Mouse (Mus musculus) embryonic facial prominence, embryonic 10.5 days (tissue): Measurements from ENCODE around the gene Pdhb. TPM values are rescaled to one million over a fixed set of nuclear protein-coding genes. Genes with fewer than 3 reads are reported as not detected.
A peak's percentile ranks its signal among the peaks of the same experiment; 100 is the strongest.

Source experiments
- DNase-seq: peaks from one replicate; pipeline ENCODE4 v3.0.0-alpha.2; 2017; ENCODE audit warnings: low spot score
- H3K27ac ChIP-seq: fragments of 300-500 bp; sonication (generic); replicated peaks from 2 replicates; pipeline ENCODE4 v1.5.1; 2016; ENCODE audit warnings: mild to moderate bottlenecking
- H3K27me3 ChIP-seq: fragments of 300-500 bp; sonication (generic); replicated peaks from 2 replicates; pipeline ENCODE4 v1.6.1; 2016; ENCODE audit warnings: low read depth, mild to moderate bottlenecking; ENCODE audit not compliant: poor library complexity, severe bottlenecking
- H3K36me3 ChIP-seq: fragments of 300-500 bp; sonication (generic); replicated peaks from 2 replicates; pipeline ENCODE4 v1.6.1; 2016; ENCODE audit warnings: mild to moderate bottlenecking, moderate library complexity
- H3K4me1 ChIP-seq: fragments of 300-500 bp; sonication (generic); 2 replicates; pipeline ENCODE4 v1.6.1; 2016
- H3K4me3 ChIP-seq: fragments of 300-500 bp; sonication (generic); 2 replicates; pipeline ENCODE4 v1.5.1; 2016; ENCODE audit warnings: mild to moderate bottlenecking, moderate library complexity
- H3K9me3 ChIP-seq: fragments of 300-500 bp; sonication (generic); 2 replicates; pipeline ENCODE4 v1.6.1; 2016; ENCODE audit warnings: mild to moderate bottlenecking
- WGBS: fragments of 180-500 bp; shearing (Covaris S2); methylation state at CpG from one replicate; pipeline ENCODE4 v1.1.7; 2016; 5-methylcytosine and 5-hydroxymethylcytosine counted together
- polyA plus RNA-seq: library from polyadenylated mRNA; unstranded; fragments of >200 nt; fragmentation: Nextera tagmentation; extraction: Ambion mirVana; gene quantifications from 2 replicates; pipeline ENCODE4 v1.2.1, GENCODE M21; 2016

Pdhb gene
- 200 and 214 TPM in 2 replicates for polyA plus RNA-seq

GRCm38 (mm10) chr14:8172507-8173410 lies at the start of gene Pdhb:
Gene Pdhb (minus strand): TSS chr14:8173025.
- peak; percentile 99 for DNase-seq
- Histone ChIP-seq H3K27me3 (no peaks in the 10 kb centered on the region), H3K4me3 (peak within 1 kb of the TSS; percentile 96), H3K9me3 (no peaks in the 10 kb centered on the region), H3K4me1 (peaks cover 11% of the 10 kb centered on the region), H3K27ac (peak within 1 kb of the TSS; percentile 95), H3K36me3 (peaks cover 34% of the 10 kb centered on the region)
- under 1% methylated on average over 64 of the region's 64 CpGs for WGBS

GRCm38 (mm10) chr14:8222561-8222960 lies 49.7 kb upstream of the Pdhb start:
- H3K4me1 ChIP-seq, result peaks cover 17% of the 10 kb centered on the region
- H3K27me3 ChIP-seq, result no peaks in the 10 kb centered on the region
- 96% methylated on average over 16 of the region's 16 CpGs for WGBS
- H3K9me3 ChIP-seq, result no peaks in the 10 kb centered on the region
- H3K4me3 ChIP-seq, result no peak overlapping the region
- no peak overlapping the region for H3K27ac ChIP-seq
- peaks cover 13% of the 10 kb centered on the region for H3K36me3 ChIP-seq
- DNase-seq, result no peak

- H3K27ac ChIP-seq, result no peak overlapping the region
- H3K9me3 ChIP-seq, result no peaks in the 10 kb centered on the region
- WGBS, result 91% methylated on average over 2 of the region's 2 CpGs
- DNase-seq, result no peak
- peaks cover 23% of the 10 kb centered on the region for H3K4me1 ChIP-seq
- H3K36me3 ChIP-seq, result peaks cover 13% of the 10 kb centered on the region
- peaks cover 14% of the 10 kb centered on the region for H3K27me3 ChIP-seq
- H3K4me3 ChIP-seq, result no peak overlapping the region
Observed at GRCm38 (mm10) chr14:8220912-8221311, 48.1 kb upstream of the Pdhb start.

- Histone ChIP-seq H3K9me3 (no peaks in the 10 kb centered on the region), H3K27me3 (peaks cover 20% of the 10 kb centered on the region), H3K4me3 (no peak overlapping the region), H3K36me3 (peaks cover 13% of the 10 kb centered on the region), H3K27ac (no peak overlapping the region), H3K4me1 (peaks cover 29% of the 10 kb centered on the region)
- 57% methylated on average over 7 of the region's 7 CpGs for WGBS
- no peak for DNase-seq
Observed at GRCm38 (mm10) chr14:8220306-8220705, 47.5 kb upstream of the Pdhb start.

- Histone ChIP-seq H3K36me3 (peaks cover 13% of the 10 kb centered on the region), H3K4me3 (no peak overlapping the region), H3K9me3 (no peaks in the 10 kb centered on the region), H3K27me3 (peaks cover 24% of the 10 kb centered on the region), H3K4me1 (peaks cover 34% of the 10 kb centered on the region), H3K27ac (no peak overlapping the region)
- DNase-seq, result no peak
- 64% methylated on average over 11 of the region's 11 CpGs for WGBS
Observed at GRCm38 (mm10) chr14:8219876-8220275, 47.1 kb upstream of the Pdhb start.

- H3K27me3 ChIP-seq, result peaks cover 27% of the 10 kb centered on the region
- no peak overlapping the region; the same call in 1 of the 2 replicates for H3K27ac ChIP-seq
- peaks cover 38% of the 10 kb centered on the region for H3K4me1 ChIP-seq
- 15% methylated on average over 10 of the region's 10 CpGs for WGBS
- peaks cover 13% of the 10 kb centered on the region for H3K36me3 ChIP-seq
- peak; percentile 40 for DNase-seq
- H3K4me3 ChIP-seq, result 0 out of 2 replicates have a peak overlapping the region, but pooled peaks have one; percentile 16
- no peaks in the 10 kb centered on the region for H3K9me3 ChIP-seq
Observed at GRCm38 (mm10) chr14:8218730-8219380, 46.0 kb upstream of the Pdhb start.

- 45% methylated on average over 7 of the region's 7 CpGs for WGBS
- Histone ChIP-seq H3K27me3 (peaks cover 27% of the 10 kb centered on the region), H3K4me1 (peaks cover 38% of the 10 kb centered on the region), H3K9me3 (no peaks in the 10 kb centered on the region), H3K27ac (no peak overlapping the region), H3K36me3 (peaks cover 10% of the 10 kb centered on the region), H3K4me3 (no peak overlapping the region)
- no peak for DNase-seq
Observed at GRCm38 (mm10) chr14:8218238-8218637, 45.4 kb upstream of the Pdhb start.

- Histone ChIP-seq H3K4me1 (peaks cover 38% of the 10 kb centered on the region), H3K27ac (no peak overlapping the region), H3K36me3 (no peaks in the 10 kb centered on the region), H3K27me3 (peaks cover 27% of the 10 kb centered on the region), H3K9me3 (no peaks in the 10 kb centered on the region), H3K4me3 (no peak overlapping the region)
- 71% methylated on average over 5 of the region's 5 CpGs for WGBS
- no peak for DNase-seq
Observed at GRCm38 (mm10) chr14:8216100-8216499, 43.3 kb upstream of the Pdhb start.

- 15% methylated on average over 21 of the region's 21 CpGs for WGBS
- Histone ChIP-seq H3K27ac (no peak overlapping the region; the same call in 1 of the 2 replicates), H3K4me3 (peak overlapping the region; percentile 76), H3K9me3 (no peaks in the 10 kb centered on the region), H3K4me1 (peaks cover 38% of the 10 kb centered on the region), H3K36me3 (no peaks in the 10 kb centered on the region), H3K27me3 (peaks cover 27% of the 10 kb centered on the region)
- no peak for DNase-seq
Observed at GRCm38 (mm10) chr14:8215208-8215778, 42.5 kb upstream of the Pdhb start.

GRCm38 (mm10) chr14:8214299-8215207 lies 41.7 kb upstream of the Pdhb start:
- H3K4me1 ChIP-seq, result peaks cover 35% of the 10 kb centered on the region
- H3K4me3 ChIP-seq, result peak overlapping the region; percentile 76
- WGBS, result 2% methylated on average over 63 of the region's 63 CpGs
- H3K27me3 ChIP-seq, result peaks cover 27% of the 10 kb centered on the region
- DNase-seq, result peak; percentile 82
- H3K9me3 ChIP-seq, result no peaks in the 10 kb centered on the region
- no peaks in the 10 kb centered on the region for H3K36me3 ChIP-seq
- H3K27ac ChIP-seq, result peak overlapping the region; percentile 92

GRCm38 (mm10) chr14:8213803-8214224 lies 41.0 kb upstream of the Pdhb start, which contains the start of gene Kctd6:
Gene Kctd6 (plus strand): TSS chr14:8214140.
- peak within 1 kb of the TSS; percentile 92 for H3K27ac ChIP-seq
- H3K4me1 ChIP-seq, result peaks cover 35% of the 10 kb centered on the region
- no peaks in the 10 kb centered on the region for H3K9me3 ChIP-seq
- peak; percentile 100 for DNase-seq
- H3K27me3 ChIP-seq, result peaks cover 27% of the 10 kb centered on the region
- WGBS, result 0% methylated on average over 49 of the region's 49 CpGs
- H3K4me3 ChIP-seq, result peak within 1 kb of the TSS; percentile 76
- no peaks in the 10 kb centered on the region for H3K36me3 ChIP-seq
